Mouse (Mus musculus) layer of hippocampus, postnatal 14 days (tissue): ENCODE data around the gene Pex6. TPM values are rescaled to one million over a fixed set of nuclear protein-coding genes. Genes with fewer than 3 reads are reported as not detected.

Experiments
- DNase-seq, 2 experiments: peaks; one replicate each; pipeline ENCODE4 v3.0.0; 2021 to 2022; ENCODE audit warnings: low spot score in 2 of 2, mixed read lengths in 1 of 2
- total RNA-seq, 2 experiments: library from RNA; stranded (reverse); gene quantifications; 2 replicates each; pipeline ENCODE4 v1.2.3; 2021

Gene Pex6
- total RNA-seq, 2 experiments from 2014 or later: 32.0 to 36.8 TPM

DNA sequence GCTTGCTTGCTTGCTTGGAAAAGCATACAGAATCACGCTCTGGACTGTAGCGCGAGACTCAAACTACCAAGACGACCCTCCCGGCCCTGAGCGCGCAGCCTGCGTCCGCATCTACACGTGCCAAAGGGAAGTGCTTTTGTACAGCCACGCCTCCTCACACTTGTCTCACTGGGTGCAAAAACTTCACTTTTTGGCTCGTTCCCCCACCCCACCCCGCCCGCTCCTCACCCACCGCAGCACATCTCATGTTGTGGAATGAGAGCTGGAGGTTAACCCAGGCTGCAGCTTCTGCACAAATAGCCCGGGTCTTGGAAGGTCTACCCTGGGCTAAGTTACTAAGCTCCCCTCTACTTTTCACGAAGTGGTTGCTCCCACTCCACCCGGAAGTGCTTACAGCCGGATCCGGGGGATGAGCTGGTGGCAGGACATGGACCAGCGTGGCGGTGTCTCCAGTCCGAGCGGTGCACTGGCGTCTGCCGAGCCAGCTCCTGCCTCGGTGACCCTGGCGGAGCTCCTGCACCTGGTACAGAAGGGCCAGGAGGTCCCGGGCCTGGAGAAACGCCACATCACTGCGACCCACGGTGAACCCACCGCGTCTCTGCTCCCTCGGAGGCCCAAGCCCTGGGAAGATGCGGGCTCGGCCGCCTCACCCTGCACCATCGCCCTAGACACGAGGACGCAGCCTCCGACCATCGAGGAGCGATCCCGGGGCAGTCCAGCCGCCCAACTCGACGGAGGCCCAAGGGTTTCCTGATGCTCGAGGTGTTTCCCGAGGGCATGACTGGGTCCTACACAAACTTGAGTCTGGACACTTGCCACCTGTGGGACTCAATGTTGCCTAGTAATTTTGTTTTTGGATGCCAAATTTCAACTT lies 61.4 kb downstream of the Pex6 start, which contains the start of gene 2310039H08Rik:
TSS of gene 2310039H08Rik (plus strand) at position 232 of the 874 bp plus-strand sequence.
- peak; percentile 88 to 90 for DNase-seq

DNA sequence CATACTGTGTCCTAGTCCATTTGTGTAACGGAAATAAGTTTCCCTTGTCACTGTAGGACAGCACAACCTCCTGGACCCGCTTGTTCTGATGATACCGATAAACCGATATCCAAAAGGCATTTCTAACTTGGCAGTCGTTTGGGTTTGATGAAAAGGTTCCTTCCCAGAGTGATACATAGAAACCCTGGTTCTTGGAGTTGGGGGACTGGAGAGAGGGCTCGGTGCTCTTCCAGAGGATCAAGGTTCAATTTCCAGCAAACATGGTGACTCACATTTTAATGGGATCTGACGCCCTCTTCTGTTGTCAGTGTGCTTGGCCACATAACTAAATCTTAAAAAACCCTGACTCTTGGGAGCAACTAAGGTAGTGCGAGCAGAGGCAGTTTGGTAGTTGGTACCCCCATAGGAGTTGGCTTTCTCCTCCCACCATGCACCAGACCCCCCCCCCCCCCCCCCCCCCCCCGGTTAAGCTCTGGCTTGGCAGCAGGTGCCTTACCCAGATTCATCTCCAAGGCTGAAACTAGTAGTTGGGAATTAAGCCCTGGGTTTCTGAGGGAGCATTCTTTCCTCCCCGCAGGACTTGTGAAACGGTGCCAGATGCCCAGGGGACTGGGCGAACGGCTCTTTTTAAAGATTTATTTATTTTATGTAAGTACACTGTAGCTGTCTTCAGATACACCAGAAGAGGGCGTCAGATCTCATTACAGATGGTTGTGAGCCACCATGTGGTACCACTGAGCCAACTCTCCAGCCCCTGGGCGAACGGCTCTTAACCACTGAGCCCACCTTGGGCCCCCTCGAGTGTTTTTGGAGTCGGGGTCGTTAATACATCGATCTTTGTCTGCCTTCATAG lies 62.2 kb downstream of the Pex6 start:
- DNase-seq: no peak

DNA sequence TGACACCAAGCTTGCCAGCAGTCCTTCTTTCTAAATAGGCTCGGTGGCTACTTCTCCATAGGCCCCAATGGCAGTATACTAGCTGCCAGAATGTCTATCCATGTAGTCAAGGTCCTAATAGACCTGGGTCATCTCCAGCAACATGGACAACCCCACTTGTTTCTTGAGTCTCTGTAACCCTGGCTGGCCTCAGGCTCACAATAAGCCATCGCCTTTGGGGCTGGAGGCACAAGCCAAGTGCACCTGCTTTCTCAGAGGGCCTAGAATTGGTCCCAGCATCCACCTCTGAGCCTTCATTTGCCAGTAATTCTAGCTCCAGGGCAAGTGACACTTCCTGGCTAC lies 62.8 kb downstream of the Pex6 start:
- no peak for DNase-seq

DNA sequence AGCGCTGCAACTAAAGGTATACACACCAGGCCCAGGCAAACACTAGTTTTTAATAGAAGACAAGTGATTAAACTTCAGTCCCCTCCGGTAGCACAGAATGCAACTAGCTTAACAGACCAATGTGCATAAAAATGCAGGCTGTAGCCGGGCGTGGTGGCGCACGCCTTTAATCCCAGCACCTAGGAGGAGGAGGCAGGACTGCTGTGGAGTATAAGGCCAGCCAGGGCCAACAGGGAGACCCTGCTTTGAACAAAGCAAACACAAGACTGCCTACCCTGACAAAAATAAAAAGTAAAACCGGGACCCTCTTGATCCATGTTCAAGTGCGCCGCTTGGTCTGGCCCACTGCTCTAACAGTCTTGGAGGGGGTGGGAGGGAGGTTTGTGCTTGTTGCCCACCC lies 63.8 kb downstream of the Pex6 start:
- no peak for DNase-seq

Other genes with a start within 250 kb of the Pex6 start
- 100 to 1,000 TPM; 123 to 125 TPM for gene Ttbk1, start 223.8 kb upstream of the Pex6 start, total RNA-seq
- gene Dnph1, start 214.8 kb upstream of the Pex6 start, total RNA-seq: 1 to 10 TPM; 5.7 TPM
- 10 to 100 TPM; 42.7 to 43.9 TPM for gene Cul9, start 165.1 kb upstream of the Pex6 start, total RNA-seq
- 10 to 100 TPM; 62.7 to 65.5 TPM for gene Srf, start 155.3 kb upstream of the Pex6 start, total RNA-seq
- gene Ptk7, start 82.0 kb upstream of the Pex6 start, total RNA-seq: 10 to 100 TPM; 11.2 to 11.4 TPM
- 10 to 100 TPM; 15.1 to 16.7 TPM for gene Klc4, start 65.4 kb upstream of the Pex6 start, total RNA-seq
- gene Mrpl2, start 65.2 kb upstream of the Pex6 start, total RNA-seq: 10 to 100 TPM; 51.1 to 54.3 TPM
- gene Cul7, start 61.1 kb upstream of the Pex6 start, total RNA-seq: 10 to 100 TPM; 23.8 to 24.4 TPM
- 10 to 100 TPM; 12.5 to 15.7 TPM for gene Rrp36, start 37.1 kb upstream of the Pex6 start, total RNA-seq
- gene Mea1, start 32.7 kb upstream of the Pex6 start, total RNA-seq: 100 to 1,000 TPM in 1 of 2 experiments, 10 to 100 TPM in 1; 98.2 to 103 TPM
- gene Klhdc3, start 30.5 kb upstream of the Pex6 start, total RNA-seq: 100 to 1,000 TPM; 174 to 176 TPM
- gene Ppp2r5d, start 6.4 kb upstream of the Pex6 start, total RNA-seq: 10 to 100 TPM; 88.1 to 92.2 TPM
- gene Gnmt, start 17.7 kb downstream of the Pex6 start, total RNA-seq: under 1 TPM; 0.76 to 0.98 TPM
- 10 to 100 TPM; 53.9 to 57.2 TPM for gene Cnpy3, start 40.8 kb downstream of the Pex6 start, total RNA-seq
- under 1 TPM in 1 of 2 experiments, not detected in 1; 0.31 TPM for gene Ptcra, start 52.2 kb downstream of the Pex6 start, total RNA-seq
- gene 2310039H08Rik, start 61.2 kb downstream of the Pex6 start, total RNA-seq: 10 to 100 TPM; 12.0 to 12.5 TPM
- 10 to 100 TPM; 47.5 to 48.7 TPM for gene Rpl7l1, start 71.2 kb downstream of the Pex6 start, total RNA-seq
- gene Bicral, start 147.0 kb downstream of the Pex6 start, total RNA-seq: 10 to 100 TPM; 38.6 to 43.7 TPM
- gene Tbcc, start 179.2 kb downstream of the Pex6 start, total RNA-seq: 10 to 100 TPM; 36.4 to 38.2 TPM
- gene Prph2, start 199.0 kb downstream of the Pex6 start, total RNA-seq: not detected